Mouse (Mus musculus) adrenal gland, postnatal 36 days (tissue): ENCODE results near the gene E2f3. TPM values are rescaled to one million over a fixed set of nuclear protein-coding genes. Genes with fewer than 3 reads are reported as not detected.

Experiments used
- DNase-seq, 2 experiments: peaks; one replicate each; pipeline ENCODE4 v3.0.0; 2021; ENCODE audit warnings: mixed read lengths in 1 of 2
- long read RNA-seq, 2 experiments: library from polyadenylated mRNA; stranded (forward); transcript quantifications; one replicate each; pipeline ENCODE4 v2.0.0; 2021; ENCODE audit warnings: borderline sequencing depth in 2 of 2
- total RNA-seq, 2 experiments: library from RNA; stranded (reverse); gene quantifications; 2 replicates each; pipeline ENCODE4 v1.2.3; 2021

The E2f3 gene
- total RNA-seq, result 10 to 100 TPM; 10.9 to 12.4 TPM
- long read RNA-seq, experiment 1, partial matches to known transcripts, result 0 of 6 reads
- long read RNA-seq, experiment 1, other reads (novel, unspliced or antisense), result 6 of 6 reads
- long read RNA-seq, experiment 2, full-length matches to known transcripts, result 1 of 1 reads
- long read RNA-seq, experiment 2, partial matches to known transcripts, result 0 of 1 reads
- long read RNA-seq, experiment 2, other reads (novel, unspliced or antisense), result 0 of 1 reads

DNA sequence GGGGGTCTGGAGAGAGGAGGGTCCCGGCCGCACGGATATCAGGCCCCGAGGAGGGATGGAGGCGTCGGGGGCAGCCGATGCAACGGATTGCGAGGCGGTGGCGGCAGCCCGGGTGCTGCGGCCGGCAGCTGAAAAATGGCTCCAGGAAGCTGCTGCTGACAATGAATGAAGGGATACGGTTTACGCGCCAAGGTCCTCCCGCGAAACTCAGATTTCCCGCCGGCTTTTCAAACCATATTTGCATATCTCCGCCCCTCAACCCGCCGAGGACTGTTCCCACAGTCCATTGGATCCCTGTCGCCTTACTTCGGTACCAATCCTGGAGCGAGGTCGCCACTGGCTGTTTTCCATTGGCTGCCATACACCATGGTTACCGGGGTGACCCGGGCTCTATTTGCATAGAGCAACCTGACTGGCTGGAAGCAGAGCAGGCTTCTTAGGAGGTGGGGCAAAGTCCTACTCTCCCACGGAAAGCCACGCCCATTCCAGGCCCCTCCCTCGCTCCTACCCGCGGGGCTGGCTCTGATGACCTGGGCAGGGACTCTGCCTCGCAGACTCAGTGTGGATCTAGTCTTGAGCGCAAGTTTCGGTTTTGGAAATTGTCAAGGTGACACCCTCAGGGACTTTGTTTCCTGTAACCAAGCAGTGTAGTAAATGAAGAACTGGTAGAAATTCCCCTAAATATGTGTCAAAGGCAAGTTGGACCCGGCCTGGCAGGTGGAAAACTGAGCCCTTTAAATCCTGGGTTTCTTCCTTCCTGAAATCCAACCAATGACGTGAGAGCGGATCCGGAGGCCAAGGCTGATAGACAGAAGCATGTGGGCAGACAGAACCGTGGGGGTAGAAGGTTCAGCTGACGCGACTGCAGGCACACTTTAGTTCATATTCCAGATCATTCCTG, at the start of gene E2f3:
Gene E2f3, minus strand, starts transcription at position 209 of the 901 bp plus-strand sequence.
- peak; percentile 99 for DNase-seq

DNA sequence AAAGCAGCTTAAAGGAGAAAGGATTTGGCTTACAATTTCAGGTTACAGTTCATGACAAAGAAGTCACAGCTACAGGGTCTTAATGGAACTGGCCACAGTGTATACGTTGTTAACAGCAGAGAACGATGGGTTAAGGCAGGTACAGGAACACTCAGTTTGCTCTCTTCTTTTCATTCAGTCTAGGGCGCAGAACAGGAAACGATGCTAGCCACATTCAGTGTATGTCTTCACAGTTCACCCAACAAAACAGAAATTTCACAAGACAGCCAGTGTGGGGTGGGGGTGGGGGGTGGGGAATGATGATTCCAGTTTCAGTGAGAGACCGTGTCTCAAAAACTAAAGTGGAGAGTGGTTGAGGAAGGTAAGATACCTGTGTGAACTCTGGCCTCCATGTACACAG, 48.7 kb upstream of the E2f3 start:
- no peak for DNase-seq

DNA sequence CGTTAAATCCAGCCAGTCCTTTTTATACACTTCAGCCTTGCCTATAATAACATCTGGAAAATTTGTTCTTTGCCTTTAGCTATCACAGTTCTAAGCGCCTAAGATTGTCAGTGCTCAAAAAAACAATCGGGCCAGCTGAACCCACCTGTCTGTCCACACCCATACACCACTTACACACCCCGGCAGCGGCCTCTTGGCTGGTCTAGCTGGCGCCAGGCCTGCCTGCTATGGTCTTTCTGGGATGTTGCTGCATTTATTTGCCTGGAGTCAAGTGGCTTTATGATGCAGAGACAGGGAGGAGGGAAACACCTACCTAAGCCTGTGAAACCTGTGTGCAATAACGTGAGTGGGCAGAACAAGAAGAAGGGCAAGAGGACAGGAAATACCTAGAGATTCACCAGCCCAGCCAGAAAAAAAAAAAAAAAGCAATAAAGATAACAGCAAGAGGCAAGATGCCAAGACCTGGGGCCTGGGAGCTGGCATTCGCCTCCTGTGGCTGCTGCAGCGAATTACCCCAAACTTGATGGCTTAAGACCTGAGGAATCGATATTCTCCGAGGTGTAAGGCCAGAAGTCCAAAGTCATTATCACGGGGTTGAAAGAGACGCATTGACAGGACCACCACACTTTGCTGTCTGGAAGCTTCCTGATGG, 45.9 kb upstream of the E2f3 start:
- peak; percentile 20 to 48 for DNase-seq

DNA sequence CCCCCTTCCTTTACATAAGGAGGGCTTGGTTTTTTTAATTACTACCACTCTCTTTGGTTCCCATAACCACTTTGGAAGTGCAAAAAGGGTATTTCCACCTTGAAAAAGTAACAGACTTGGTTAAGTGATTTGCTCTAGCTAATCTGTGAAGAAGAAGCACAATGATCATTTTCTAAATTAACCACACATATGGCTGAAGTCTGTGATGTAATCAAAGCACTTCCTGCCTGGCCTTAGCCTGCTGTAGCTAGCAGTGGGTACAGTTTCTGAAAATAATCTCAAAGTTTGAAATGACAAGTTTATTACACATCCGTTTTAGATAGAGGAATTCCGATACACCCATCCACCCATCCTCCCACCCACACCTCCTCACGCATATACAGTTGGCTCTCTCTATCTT, 42.0 kb upstream of the E2f3 start:
- no peak for DNase-seq

DNA sequence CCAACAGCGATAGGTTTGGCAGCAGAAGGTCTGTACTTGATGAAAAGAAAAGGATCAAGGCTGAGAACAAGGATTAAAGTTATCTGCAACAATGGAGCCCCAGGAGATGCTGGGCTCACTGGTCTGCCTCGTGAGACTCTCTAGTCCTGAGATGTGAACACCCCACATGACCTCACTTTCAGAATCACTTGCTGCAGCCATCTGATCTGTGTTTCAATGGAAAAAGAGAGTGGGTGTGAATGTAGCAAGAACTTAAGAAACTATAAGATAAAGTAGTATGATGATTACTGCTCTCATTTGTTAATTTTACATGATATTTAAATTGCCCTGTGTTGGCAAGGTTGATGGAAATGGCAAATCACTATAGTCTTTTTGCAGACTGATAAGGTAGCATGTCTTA, 36.6 kb upstream of the E2f3 start:
- DNase-seq, result no peak

DNA sequence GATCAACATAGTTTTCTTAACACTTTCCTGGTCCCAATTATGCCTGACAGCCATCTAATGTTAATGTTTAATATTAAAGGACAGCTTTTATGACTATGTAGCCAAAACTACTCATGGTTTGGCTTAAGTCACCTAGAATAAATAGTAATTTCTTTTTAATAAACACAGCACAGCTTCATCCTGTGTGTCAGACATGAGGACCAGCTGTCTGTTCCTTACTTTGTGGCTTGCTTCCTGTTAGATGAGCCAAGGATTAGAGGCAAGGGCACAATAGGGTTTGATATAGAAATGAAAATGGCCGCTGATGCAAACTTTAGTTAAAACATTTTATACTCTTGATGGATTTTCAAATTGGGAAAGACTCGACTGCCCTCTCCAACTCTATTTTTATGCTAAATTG, 32.7 kb upstream of the E2f3 start:
- DNase-seq, result no peak

DNA sequence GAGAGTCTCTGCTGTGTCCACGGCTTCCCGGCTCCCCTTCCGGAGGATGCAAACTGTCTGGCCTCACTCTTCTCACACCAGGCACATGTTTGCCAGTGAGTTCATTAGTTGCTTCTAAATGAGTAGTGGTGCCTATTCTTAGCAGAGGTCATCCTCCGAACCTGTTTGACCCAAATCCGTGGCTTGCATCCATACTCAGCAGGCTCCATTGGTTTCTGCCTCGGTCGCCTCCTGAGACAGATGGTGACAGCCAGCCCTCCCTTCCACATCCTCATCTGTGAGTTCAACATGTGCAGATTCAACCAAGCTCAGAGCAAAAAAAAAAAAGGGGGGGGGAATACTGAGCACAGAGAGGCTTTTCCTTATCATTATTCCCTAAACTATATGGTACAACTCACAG, 31.7 kb upstream of the E2f3 start:
- no peak for DNase-seq

DNA sequence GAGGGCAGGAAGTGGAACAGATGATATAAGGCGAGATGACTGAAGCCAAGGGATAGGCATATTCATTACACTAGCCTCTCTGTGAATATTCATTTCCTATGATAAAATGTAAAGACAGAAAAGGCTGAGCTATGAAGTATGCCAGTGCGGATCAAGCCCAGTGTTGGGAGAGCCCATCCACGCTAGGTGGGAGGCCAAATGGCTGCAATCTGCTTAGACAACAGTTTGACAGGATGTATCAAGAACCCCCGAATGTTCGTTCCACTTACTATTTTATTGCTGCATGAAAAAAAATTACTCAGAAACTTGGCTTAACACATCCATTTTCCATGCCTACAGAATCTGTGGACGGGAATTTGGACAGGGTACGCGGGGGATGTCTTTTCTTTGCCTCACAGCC, 28.7 kb upstream of the E2f3 start:
- DNase-seq, result no peak

DNA sequence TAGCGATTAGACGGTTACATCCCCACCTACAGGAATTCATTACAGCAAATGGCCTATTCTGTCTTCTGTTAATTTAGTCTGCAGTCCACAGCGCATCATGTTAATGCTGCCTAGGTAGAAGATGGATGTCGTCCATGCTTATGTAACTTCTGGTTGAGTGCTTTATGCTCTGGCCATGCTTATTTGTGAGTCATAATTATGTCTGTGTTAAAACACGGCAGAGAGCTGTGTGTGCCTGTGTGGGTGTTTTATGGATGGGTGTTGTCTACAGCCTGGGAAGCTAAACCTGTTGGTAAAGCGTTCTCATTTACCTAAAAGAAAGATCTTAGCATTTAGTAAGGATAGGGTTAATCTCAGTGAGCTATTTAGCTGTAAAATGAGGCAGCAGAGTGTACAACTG, 26.4 kb upstream of the E2f3 start:
- no peak for DNase-seq

DNA sequence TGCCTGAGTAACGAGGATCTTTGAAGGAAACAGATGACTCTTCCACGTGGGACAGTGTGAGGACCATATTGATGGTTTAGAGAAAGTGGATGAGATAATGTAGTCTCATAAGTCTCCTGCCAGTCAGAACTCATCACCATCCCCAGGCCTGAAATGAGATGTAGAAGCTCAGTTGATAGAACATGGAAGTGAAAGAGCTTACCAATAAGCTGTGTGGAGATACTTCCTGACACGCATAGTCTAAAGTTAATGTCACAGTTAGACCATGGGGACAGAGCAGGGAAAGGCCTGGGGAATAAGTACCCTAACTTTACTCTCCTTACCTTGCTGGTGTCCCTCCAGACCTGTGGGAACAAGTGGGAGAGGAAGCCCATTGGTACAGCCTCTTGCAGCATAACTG, 22.9 kb upstream of the E2f3 start:
- DNase-seq, result no peak

DNA sequence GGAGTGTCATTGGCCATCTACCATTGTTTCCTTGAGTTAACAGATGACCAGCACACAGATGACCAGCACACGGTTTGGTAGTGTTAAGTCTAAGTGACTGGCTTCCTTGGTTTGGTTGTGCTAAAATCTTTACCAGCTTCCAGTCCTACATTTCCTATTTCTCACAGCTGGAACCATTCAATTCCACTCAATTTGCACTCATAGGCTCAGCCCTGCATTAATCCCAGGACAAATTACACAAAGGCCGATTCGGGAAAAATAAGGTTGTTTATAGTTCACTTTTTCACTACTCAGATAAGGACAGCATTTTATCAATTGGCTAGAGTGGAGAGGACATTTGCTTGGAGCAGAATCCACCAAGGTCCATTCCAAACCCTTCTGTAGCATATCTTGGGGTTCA, 19.6 kb upstream of the E2f3 start:
- DNase-seq, result no peak

DNA sequence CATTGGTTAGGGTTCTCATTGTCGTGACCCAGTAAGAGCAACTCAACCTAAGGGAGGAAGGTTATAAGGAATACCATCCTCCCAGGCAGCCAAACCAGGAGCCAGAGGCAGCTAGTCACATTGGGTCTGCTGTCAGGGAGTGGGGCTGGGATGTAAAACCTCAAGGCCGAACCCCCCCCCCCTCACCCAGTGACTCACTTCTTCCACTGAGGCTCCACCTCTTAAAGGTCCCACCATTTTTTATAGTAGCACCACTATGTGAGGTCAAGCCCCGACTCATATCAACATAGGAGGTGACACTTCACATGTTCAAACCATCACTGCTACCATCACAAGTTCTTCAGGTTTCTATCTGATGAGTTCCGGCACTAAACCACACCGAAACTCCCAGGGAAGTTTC, 19.0 kb upstream of the E2f3 start:
- no peak for DNase-seq

DNA sequence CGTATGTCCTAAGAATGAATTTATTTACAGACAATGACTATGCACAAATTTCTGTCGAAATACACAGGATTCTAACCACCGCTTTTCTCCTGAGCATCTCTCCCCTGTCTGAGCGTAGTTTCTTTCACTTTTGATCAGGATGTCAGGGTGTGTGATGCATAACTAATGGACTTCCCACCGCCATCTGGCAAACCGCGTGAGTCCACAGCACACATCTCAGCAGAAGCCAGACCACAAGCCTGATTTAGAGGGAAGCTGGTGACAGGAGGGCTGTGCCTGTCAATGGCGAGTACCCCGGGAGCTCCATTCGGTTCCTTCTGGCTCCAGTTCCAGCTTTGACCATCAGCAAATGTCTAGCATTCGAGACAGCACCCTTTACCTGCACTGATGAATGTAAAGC, 17.3 kb upstream of the E2f3 start:
- no peak for DNase-seq

DNA sequence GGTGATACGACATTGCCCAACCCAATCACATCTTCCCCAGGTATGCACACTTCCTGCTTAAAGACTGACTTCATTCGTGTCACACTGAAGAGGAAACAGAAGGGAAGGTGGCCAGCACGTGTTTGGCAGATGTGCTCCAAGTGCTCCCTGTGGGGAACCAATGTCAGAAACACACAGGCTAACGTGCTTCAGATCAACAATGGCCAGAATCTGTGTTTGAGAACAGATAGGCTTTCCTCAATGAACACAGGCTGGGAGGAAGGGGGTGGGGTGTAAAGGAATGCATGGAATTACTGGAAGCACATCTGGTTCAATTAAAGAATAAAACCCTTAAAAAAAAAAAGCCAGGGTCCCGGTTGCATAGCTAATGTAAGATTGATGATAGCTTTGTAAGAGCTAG, 15.2 kb upstream of the E2f3 start:
- no peak for DNase-seq

DNA sequence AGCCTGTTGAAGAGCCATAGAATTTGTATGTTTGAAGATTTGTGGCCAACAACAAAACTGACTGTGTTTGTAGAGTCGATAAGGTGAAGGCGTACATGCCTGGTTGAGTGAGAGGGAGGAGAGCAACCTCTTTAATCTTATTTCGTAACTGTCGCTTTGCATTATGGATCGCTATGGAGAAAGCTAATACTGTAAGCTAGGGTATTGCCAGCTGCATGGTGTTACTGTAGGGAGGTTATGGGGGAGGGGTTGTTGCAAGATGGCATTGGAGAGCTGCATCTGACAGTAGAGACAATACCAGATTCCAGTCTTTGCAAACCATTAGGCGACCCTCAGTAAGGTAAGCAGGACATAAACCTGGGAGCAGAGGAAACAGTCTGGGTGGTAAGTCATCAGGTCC, 2.1 kb upstream of the E2f3 start:
- DNase-seq, result no peak

DNA sequence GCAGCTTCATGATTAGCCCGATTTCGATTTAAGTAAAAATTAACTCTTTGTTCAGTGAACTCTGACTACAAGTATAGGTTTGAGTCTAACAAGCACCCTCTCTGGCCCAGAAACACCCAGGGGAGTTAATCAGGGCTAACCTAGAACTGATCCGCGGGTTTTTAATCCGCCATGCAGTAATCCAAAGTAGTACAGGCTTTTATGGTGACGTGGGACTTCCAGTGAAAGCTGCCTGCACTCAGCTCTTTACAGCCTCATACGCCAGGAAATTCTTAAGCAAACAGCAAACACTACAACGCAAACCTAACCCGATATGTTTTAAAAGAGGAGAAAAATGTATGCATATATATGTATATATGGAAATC, 875 bp upstream of the E2f3 start:
- DNase-seq, result no peak

DNA sequence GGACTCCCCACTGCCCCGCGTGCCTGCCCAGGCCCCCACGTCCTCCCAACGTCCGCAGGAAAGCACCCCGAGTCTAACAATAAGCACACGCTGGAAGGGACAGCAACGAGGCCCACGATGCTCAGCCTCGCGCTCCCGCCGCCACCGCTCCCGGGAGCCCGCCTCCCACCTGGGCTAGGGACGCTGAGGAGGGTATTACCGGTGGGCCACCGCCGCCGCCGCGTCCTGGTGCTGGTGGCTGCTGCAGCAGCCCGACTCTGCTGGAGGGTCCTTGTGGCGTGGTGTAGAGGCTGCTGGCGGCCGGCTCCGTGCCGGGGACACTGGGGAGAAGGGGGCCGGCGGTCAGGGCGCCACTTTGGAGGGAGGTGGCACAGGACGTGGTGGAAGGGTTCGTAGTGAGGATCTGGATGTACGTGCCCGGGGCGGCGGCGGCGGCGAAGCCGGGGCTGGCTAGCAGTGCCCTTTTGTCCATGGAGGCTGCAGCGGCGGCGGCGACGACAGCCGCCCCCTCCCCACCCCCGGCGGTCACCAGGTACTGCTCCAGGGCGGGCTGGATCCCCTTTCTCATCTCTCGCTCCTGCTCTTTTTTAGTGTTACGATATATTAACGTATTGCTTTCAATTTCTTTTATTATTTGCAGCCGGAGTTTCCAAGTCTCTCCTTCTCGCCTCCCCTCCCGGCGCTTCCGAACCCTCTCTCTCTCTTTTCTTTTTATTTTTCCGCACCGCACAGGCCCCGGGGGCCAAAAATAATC, 585 bp downstream of the E2f3 start:
- DNase-seq, result peak; percentile 31 to 46

DNA sequence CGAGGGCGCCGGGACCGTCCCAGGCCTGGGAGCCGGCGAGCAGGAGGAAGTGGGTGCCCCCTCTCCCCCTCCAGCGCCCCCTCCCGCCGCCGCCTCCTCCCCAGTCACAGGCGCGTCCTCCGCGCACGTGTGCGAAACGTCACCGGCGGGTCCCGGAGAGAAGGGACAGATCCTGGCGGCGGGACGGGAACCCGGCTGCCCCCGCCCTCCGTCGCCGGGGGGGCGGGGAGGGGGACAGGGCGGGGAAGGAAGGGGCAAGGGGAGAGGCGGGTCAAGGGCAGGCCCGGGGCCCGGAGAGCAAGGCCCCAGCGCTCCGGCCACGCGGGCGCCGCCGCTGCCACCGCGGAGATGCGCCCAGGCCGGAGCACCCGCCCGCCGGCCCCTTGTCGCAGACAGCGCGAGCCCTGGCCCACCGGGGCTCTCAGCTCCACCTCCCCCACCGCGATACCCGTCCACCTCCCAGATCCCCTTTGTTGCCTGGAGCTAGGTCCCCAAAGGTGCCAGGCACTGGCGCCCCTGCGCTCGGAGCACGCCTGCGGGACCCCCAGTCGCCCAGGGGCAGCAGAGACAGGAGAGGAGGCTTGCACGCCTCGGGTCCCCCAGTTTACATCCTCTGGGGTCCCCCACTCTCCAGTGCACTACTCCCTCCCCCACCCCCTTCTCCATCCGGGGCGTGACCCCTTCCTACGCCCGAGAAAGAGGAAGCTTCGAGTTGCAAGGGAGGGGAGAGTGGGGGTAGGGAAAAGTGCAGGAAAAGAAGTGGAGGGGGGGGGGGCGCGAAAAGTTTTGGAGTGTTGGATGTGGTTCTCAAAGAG, 1.4 kb downstream of the E2f3 start:
- peak; percentile 90 to 91 for DNase-seq

DNA sequence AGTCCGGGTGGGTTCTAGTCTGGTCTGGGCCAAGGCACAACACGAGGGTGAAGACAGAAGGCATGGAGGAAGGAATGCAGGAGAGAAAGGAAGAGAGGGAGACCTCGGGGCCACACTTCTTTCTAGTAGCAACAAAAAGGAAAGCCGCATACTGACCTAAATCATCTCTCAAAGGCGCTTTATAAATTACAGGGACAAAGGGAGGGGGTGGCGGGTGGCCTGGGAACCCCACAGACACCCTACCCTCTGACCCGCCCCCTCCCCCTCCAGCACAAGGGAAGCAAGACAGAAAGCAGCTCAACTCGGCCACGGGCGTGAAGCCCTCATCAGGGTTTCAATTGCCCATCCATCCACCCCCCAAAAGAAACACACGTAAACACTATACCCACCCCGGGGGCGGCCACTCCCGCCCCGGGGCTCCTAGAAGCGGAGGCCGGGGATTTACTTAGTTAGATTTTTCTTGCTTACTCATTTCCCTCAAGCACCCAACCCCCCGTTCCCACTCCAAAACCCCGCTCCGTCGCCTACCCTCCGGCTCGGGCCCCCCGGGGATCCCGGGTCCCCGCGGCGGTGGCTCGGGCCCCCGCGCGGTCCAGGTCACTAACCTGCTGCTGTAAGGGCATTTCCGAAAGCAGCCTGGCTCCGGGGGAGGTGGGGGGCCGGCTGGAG, 2.2 kb downstream of the E2f3 start:
- DNase-seq, result peak in 1 of 2 experiments; percentile 36

DNA sequence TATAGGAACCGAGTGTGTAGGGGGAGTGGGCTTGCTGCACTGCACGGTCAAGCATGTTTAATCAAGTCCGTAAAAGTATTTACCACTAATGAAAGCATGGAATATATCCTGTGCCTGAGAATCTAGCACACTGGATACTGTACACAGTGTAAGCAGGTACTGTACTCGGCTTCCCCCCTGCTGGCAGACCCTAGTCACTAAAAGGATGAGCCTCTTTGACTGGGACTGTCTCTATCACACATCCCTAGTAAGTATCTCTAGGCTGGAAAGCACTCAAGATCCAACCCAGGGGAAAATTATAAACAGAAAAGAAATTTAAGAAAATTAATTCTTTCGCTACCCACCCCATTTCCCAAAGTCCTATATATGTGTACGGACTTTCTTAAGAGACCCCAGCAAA, 2.8 kb downstream of the E2f3 start:
- peak in 1 of 2 experiments; percentile 15 for DNase-seq

DNA sequence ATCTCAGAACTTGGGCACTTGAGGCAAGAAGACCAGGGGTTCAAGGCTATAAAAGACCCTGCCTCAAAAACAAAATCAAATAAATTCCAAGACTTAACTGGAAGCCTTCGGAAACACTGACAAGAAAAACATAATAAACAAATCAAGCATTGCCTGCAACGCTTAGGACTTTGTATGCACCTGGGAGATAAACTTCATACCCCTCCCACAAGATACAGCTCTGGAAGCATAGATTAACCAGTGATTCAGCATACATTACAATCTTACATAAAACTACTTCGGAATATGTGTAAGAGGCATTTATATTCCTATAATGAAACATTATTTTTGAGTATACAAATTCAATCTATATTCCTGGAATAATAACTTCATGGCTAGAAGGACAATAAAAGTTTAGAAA, 3.5 kb downstream of the E2f3 start:
- DNase-seq, result no peak
